Mouse (Mus musculus) right cerebral cortex, adult 2 months (tissue): Measurements from ENCODE around the gene Appbp2.
A peak's percentile ranks its signal among the peaks of the same experiment; 100 is the strongest.
"Not testable (repeated sequence)": the region's sequence is repeated elsewhere in the genome, so short reads cannot be mapped to it uniquely, and the experiment has no call there.

ENCODE experiments used
- DNase-seq, 2 experiments: peaks; one replicate each; pipeline ENCODE4 v3.0.0; 2021 to 2022; ENCODE audit warnings: low spot score in 2 of 2

Gene Appbp2

GRCm38 (mm10) chr11:85163014-85163413 lies 71.9 kb downstream of the Appbp2 start:
- DNase-seq = not testable (repeated sequence)

GRCm38 (mm10) chr11:85157301-85157700 lies 77.6 kb downstream of the Appbp2 start:
- no peak for DNase-seq

- DNase-seq = no peak
These were observed 82.5 kb downstream of the Appbp2 start for GRCm38 (mm10) chr11:85152256-85152930.

GRCm38 (mm10) chr11:85139581-85140540 lies 95.1 kb downstream of the Appbp2 start, which contains the start of gene Usp32:
TSS of gene Usp32 (minus strand) at chr11:85140161.
- DNase-seq = peak; percentile 95

DNA sequence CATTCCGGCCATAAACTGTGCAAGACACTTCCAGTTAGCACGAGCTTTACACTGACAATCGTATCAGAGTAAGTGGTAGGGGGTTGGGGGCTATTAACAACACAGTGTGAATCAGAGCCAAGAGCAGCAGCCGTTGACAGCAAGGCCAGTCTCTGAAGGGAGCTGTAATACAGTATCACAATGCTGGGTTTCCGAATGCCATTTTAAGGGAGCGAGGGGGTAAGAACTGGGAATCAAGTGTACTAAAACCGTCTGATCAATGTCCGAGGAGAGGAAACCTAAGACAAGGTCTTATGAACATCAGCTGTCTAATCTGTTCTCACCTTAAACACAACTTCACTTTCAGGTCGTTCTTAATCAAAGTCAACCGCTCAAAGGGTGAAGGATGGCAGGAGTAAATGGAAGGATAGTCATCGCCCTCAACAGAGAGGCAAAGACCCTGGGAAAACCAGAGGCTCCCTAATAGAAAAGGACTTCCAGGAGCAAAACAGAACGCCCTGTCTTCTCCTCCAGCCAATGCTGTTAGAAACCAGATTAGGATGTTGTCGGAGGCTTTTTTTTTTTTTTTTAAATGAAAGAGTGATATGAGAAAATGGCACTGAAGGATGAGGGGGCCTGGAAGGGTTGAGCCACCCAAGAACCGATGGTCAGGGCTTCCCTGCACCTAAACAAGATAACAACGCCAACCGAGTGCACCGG lies 96.0 kb downstream of the Appbp2 start:
- peak; percentile 19 to 38 for DNase-seq
